ENCODE assay signal across 18 mouse cellular contexts in the genomic region with DNA sequence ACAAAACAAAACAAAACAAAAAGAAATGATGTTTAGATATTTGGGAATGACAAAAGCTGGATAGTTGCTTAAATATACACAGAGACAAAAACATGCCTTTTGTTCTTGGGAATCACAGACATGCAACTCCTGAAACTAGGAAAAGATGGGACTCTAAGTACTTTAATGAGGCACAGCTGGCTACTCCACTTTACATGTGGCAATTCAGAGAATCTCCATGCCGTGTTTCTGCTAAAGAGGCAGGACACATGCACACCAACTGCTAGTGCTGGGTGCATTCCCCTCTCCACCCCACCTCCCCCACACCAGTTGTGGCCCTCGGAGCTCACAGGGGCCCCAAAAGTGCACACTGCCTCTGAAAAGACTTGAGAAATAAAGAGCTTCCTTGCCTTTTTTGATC.
"Had no signal": no experiment of that assay in that cellular context is flagged by ENCODE, and none has a peak within 500 bp of the region (broad histone marks: within the 10 kb centered on the region; RNA-seq: fewer than 3 reads in every experiment).

No protein-coding gene starts in this region.

- H3K27ac ChIP-seq: kidney, postnatal 0 days; layer of hippocampus, adult 2 months; left cerebral cortex, adult 2 months; limb, embryonic 13.5 days; liver, embryonic 13.5 days; midbrain, embryonic 15.5 days; neural tube, embryonic 12.5 days; neural tube, embryonic 15.5 days had no signal

- H3K36me3 ChIP-seq: limb, embryonic 13.5 days; liver, embryonic 13.5 days; midbrain, embryonic 15.5 days; neural tube, embryonic 12.5 days; neural tube, embryonic 15.5 days had no signal

- H3K4me1 ChIP-seq: limb, embryonic 13.5 days; liver, embryonic 13.5 days; midbrain, embryonic 15.5 days; neural tube, embryonic 12.5 days; neural tube, embryonic 15.5 days had no signal

- DNase-seq: kidney, adult 2 months; kidney, postnatal 25 days; layer of hippocampus, postnatal 36 days; liver, embryonic 13.5 days; lung, adult 2 months; lung, postnatal 14 days; lung, postnatal 4 days; right cerebral cortex, adult 18-20 months; right cerebral cortex, postnatal 25 days; thymus, adult 18-20 months had no signal

- H3K4me2 ChIP-seq: limb, embryonic 13.5 days; liver, embryonic 13.5 days; midbrain, embryonic 15.5 days; neural tube, embryonic 12.5 days; neural tube, embryonic 15.5 days had no signal

- H3K9me3 ChIP-seq: limb, embryonic 13.5 days; liver, embryonic 13.5 days; midbrain, embryonic 15.5 days; neural tube, embryonic 12.5 days had no signal

- H3K9ac ChIP-seq: limb, embryonic 13.5 days; liver, embryonic 13.5 days; midbrain, embryonic 15.5 days; neural tube, embryonic 12.5 days; neural tube, embryonic 15.5 days had no signal

- ATAC-seq: intestine, postnatal 0 days; midbrain, embryonic 15.5 days had no signal

- H3K27me3 ChIP-seq: liver, embryonic 13.5 days; midbrain, embryonic 15.5 days; neural tube, embryonic 12.5 days; neural tube, embryonic 15.5 days had no signal

- H3K4me3 ChIP-seq: layer of hippocampus, adult 2 months; left cerebral cortex, adult 2 months; limb, embryonic 13.5 days; liver, embryonic 13.5 days; midbrain, embryonic 15.5 days; neural tube, embryonic 12.5 days; neural tube, embryonic 15.5 days had no signal
